Mouse (Mus musculus) intestine, embryonic 14.5 days (tissue): ENCODE measurements around the gene F11. TPM values are rescaled to one million over a fixed set of nuclear protein-coding genes. Genes with fewer than 3 reads are reported as not detected.
A peak's percentile ranks its signal among the peaks of the same experiment; 100 is the strongest.

Experiments used
- ATAC-seq: fragments of 200-750 bp; cut with Nextera tagmentation; replicated peaks from 2 replicates; pipeline ENCODE4 v1.8.0; 2017; ENCODE audit warnings: low read depth, moderate number of reproducible peaks, moderate TSS enrichment, moderate library complexity; ENCODE audit not compliant: low FRiP score, low TSS enrichment
- DNase-seq: peaks from one replicate; pipeline ENCODE4 v3.0.0-alpha.2; 2018; ENCODE audit warnings: low spot score
- H3K27ac ChIP-seq: fragments of 300-500 bp; sonication (generic); 2 replicates; pipeline ENCODE4 v1.5.1; 2014; ENCODE audit warnings: low read depth, mild to moderate bottlenecking, control low read depth
- H3K27me3 ChIP-seq: fragments of 300-500 bp; sonication (generic); replicated peaks from 2 replicates; pipeline ENCODE4 v1.6.1; 2014; ENCODE audit warnings: low read length, control low read depth; ENCODE audit not compliant: control insufficient read depth, insufficient read depth
- H3K36me3 ChIP-seq: fragments of 300-500 bp; sonication (generic); 2 replicates; pipeline ENCODE4 v1.6.1; 2014; ENCODE audit warnings: low read length, control low read depth; ENCODE audit not compliant: control insufficient read depth, insufficient read depth
- H3K4me1 ChIP-seq: fragments of 300-500 bp; sonication (generic); replicated peaks from 2 replicates; pipeline ENCODE4 v1.6.1; 2014; ENCODE audit warnings: low read length, control low read depth, mixed read lengths; ENCODE audit not compliant: control insufficient read depth, insufficient read depth
- H3K4me2 ChIP-seq: fragments of 300-500 bp; sonication (generic); 2 replicates; pipeline ENCODE4 v1.6.1; 2014; ENCODE audit warnings: low read length
- H3K4me3 ChIP-seq: fragments of 300-500 bp; sonication (generic); 2 replicates; pipeline ENCODE4 v1.5.1; 2014; ENCODE audit warnings: low read depth, low read length, control low read depth, mixed read lengths
- H3K9ac ChIP-seq: fragments of 300-500 bp; sonication (generic); 2 replicates; pipeline ENCODE4 v1.6.1; 2014; ENCODE audit warnings: mild to moderate bottlenecking, low read length
- H3K9me3 ChIP-seq: fragments of 300-500 bp; sonication (generic); 2 replicates; pipeline ENCODE4 v1.6.1; 2016; ENCODE audit warnings: low read length, control low read depth; ENCODE audit not compliant: control insufficient read depth
- WGBS: fragments of 180-500 bp; shearing (Covaris S2); extraction: QIAGEN DNeasy Blood & Tissue Kit; methylation state at CpG from one replicate; pipeline ENCODE4 v1.1.7; 2014; 5-methylcytosine and 5-hydroxymethylcytosine counted together
- polyA plus RNA-seq: library from polyadenylated mRNA; unstranded; fragments of >200 nt; fragmentation: Nextera tagmentation; extraction: Ambion mirVana; gene quantifications from 2 replicates; pipeline ENCODE4 v1.2.1, GENCODE M21; 2014

Gene F11
- polyA plus RNA-seq, 1 experiment from 2014 or later, result not detected

GRCm38 (mm10) chr8:45235228-45235627 is 26.6 kb downstream of the F11 start:
- Histone ChIP-seq H3K36me3 (no peaks in the 10 kb centered on the region), H3K27me3 (no peaks in the 10 kb centered on the region), H3K9me3 (no peaks in the 10 kb centered on the region), H3K4me3 (no peak overlapping the region), H3K27ac (no peak overlapping the region), H3K9ac (no peak overlapping the region), H3K4me2 (no peak overlapping the region), H3K4me1 (no peaks in the 10 kb centered on the region)
- WGBS, result 83% methylated on average over 6 of the region's 6 CpGs
- ATAC-seq, result no peak
- DNase-seq, result no peak

GRCm38 (mm10) chr8:45233256-45233655 is 28.6 kb downstream of the F11 start:
- Histone ChIP-seq H3K27me3 (no peaks in the 10 kb centered on the region), H3K4me1 (no peaks in the 10 kb centered on the region), H3K27ac (no peak overlapping the region), H3K4me3 (no peak overlapping the region), H3K4me2 (no peak overlapping the region), H3K9ac (no peak overlapping the region), H3K9me3 (no peaks in the 10 kb centered on the region), H3K36me3 (no peaks in the 10 kb centered on the region)
- WGBS, result 63% methylated on average over 3 of the region's 3 CpGs
- ATAC-seq (no peak), DNase-seq (no peak)

GRCm38 (mm10) chr8:45202476-45202875 is 59.4 kb downstream of the F11 start:
- H3K4me1 ChIP-seq, result 0 out of 2 replicates have a peak, but pooled peaks cover 5% of the 10 kb centered on the region
- no peak for ATAC-seq
- no peak overlapping the region for H3K4me2 ChIP-seq
- no peak overlapping the region for H3K9ac ChIP-seq
- H3K36me3 ChIP-seq, result no peaks in the 10 kb centered on the region
- WGBS, result 60% methylated on average over 6 of the region's 6 CpGs
- H3K9me3 ChIP-seq, result no peaks in the 10 kb centered on the region
- no peaks in the 10 kb centered on the region for H3K27me3 ChIP-seq
- H3K27ac ChIP-seq, result no peak overlapping the region
- H3K4me3 ChIP-seq, result no peak overlapping the region
- DNase-seq, result no peak

- ATAC-seq, result no peak
- 0 out of 2 replicates have a peak, but pooled peaks cover 5% of the 10 kb centered on the region for H3K4me1 ChIP-seq
- WGBS, result 46% methylated on average over 5 of the region's 5 CpGs
- no peak overlapping the region for H3K4me2 ChIP-seq
- no peak overlapping the region for H3K27ac ChIP-seq
- H3K4me3 ChIP-seq, result no peak overlapping the region
- no peaks in the 10 kb centered on the region for H3K9me3 ChIP-seq
- H3K36me3 ChIP-seq, result no peaks in the 10 kb centered on the region
- DNase-seq, result peak; percentile 67
- no peak overlapping the region for H3K9ac ChIP-seq
- no peaks in the 10 kb centered on the region for H3K27me3 ChIP-seq
These were observed 60.2 kb downstream of the F11 start for GRCm38 (mm10) chr8:45201605-45202004.

- no peaks in the 10 kb centered on the region for H3K36me3 ChIP-seq
These were observed 64.5 kb downstream of the F11 start for GRCm38 (mm10) chr8:45197294-45197693.

GRCm38 (mm10) chr8:45195954-45196526 is 65.8 kb downstream of the F11 start:
- WGBS, result 80% methylated on average over 8 of the region's 8 CpGs
- H3K4me3 ChIP-seq, result no peak overlapping the region

More at GRCm38 (mm10) chr8:45197294-45197693, 64.5 kb downstream of the F11 start:
- Histone ChIP-seq H3K9ac (no peak overlapping the region), H3K27me3 (no peaks in the 10 kb centered on the region), H3K4me2 (no peak overlapping the region), H3K4me1 (0 out of 2 replicates have a peak, but pooled peaks cover 5% of the 10 kb centered on the region), H3K27ac (no peak overlapping the region), H3K9me3 (no peaks in the 10 kb centered on the region), H3K4me3 (no peak overlapping the region)
- WGBS, result 61% methylated on average over 5 of the region's 5 CpGs
- DNase-seq (no peak), ATAC-seq (no peak)

More at GRCm38 (mm10) chr8:45195954-45196526, 65.8 kb downstream of the F11 start:
- DNase-seq (no peak), ATAC-seq (no peak)
- no peaks in the 10 kb centered on the region for H3K27me3 ChIP-seq
- H3K4me2 ChIP-seq, result no peak overlapping the region
- H3K27ac ChIP-seq, result no peak overlapping the region
- H3K4me1 ChIP-seq, result no peaks in the 10 kb centered on the region
- no peaks in the 10 kb centered on the region for H3K9me3 ChIP-seq
- H3K9ac ChIP-seq, result no peak overlapping the region
- no peaks in the 10 kb centered on the region for H3K36me3 ChIP-seq

Other genes with a start within 250 kb of the F11 start
- gene Mtnr1a, start 192.9 kb downstream of the F11 start, polyA plus RNA-seq, result 0.11 and 0.15 TPM in 2 replicates
- not detected in 2 replicates for gene Klkb1, start 32.8 kb upstream of the F11 start, polyA plus RNA-seq
- gene Gm45753, start 46.4 kb upstream of the F11 start, polyA plus RNA-seq, result not detected in 2 replicates
- gene Cyp4v3, start 71.2 kb upstream of the F11 start, polyA plus RNA-seq, result 1.4 and 1.6 TPM in 2 replicates
- 12.5 and 15.8 TPM in 2 replicates for gene Fam149a, start 120.3 kb upstream of the F11 start, polyA plus RNA-seq
- gene Tlr3, start 149.0 kb upstream of the F11 start, polyA plus RNA-seq, result 1.2 and 2.4 TPM in 2 replicates
- gene Sorbs2, start 245.8 kb upstream of the F11 start, polyA plus RNA-seq, result 31.4 and 34.5 TPM in 2 replicates